Mouse (Mus musculus): Measurements from ENCODE around the gene Srsf9.

DNA sequence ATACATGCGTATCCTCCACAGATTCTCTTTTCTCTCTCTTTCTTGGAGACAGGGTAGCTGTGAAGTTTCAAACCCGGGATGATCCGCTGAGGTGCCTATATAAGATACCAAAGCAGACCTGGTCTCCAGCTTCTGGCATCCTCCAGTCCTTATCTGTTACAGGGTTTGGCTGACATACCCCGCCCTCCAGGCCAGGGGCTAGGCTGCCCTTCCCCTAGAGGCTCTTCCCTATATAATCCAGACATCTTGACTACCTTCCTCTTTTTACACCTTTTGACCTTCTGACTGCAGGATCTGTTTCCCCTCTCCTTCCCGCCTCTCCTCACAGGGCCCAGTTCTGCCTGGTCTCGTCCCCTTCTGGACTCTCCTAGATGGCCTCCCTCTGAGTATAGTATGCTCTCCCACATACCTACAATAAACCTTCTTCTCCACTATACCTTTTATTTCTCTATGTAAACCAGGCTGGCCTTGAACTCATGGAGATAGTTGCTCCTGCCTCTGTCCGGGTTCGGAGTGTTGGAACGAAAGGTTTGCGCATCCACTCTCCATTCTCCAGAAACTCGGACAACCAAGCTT lies 633 bp upstream of the Srsf9 start:
- TF ChIP-seq POLR2A (IDR thresholded peaks at IDR 0.05; ENCODE audit: control insufficient read depth, extremely low read depth, insufficient read depth, low read length, poor library complexity) (no peak), CTCF (IDR thresholded peaks at IDR 0.05; ENCODE audit: borderline replicate concordance, control insufficient read depth, extremely low read depth, insufficient read depth, low read length, poor library complexity) (no peak)
